Mouse (Mus musculus) kidney, adult 11 months (tissue): ENCODE data around the gene Tmod2.
"Not testable (repeated sequence)": the region's sequence is repeated elsewhere in the genome, so short reads cannot be mapped to it uniquely, and the experiment has no call there.

Experiments
- DNase-seq: peaks from one replicate; pipeline ENCODE4 v3.0.0; 2022

Tmod2 gene

GRCm38 (mm10) chr9:75610571-75611493, at the start of gene Tmod2:
Tmod2 (minus strand) TSS chr9:75611325.
- DNase-seq: no peak

- no peak for DNase-seq
Measured at GRCm38 (mm10) chr9:75660917-75661316, 49.8 kb upstream of the Tmod2 start.

- DNase-seq: not testable (repeated sequence)
Measured at GRCm38 (mm10) chr9:75656456-75656855, 45.3 kb upstream of the Tmod2 start.

GRCm38 (mm10) chr9:75653981-75654911, 43.1 kb upstream of the Tmod2 start:
- DNase-seq: no peak

GRCm38 (mm10) chr9:75645405-75645804, 34.3 kb upstream of the Tmod2 start:
- no peak for DNase-seq

GRCm38 (mm10) chr9:75634226-75634625, 23.1 kb upstream of the Tmod2 start:
- no peak for DNase-seq

- DNase-seq: no peak
Measured at GRCm38 (mm10) chr9:75633603-75634002, 22.5 kb upstream of the Tmod2 start.

- DNase-seq: no peak
Measured at GRCm38 (mm10) chr9:75632902-75633301, 21.8 kb upstream of the Tmod2 start.

- DNase-seq: no peak
Measured at GRCm38 (mm10) chr9:75632111-75632510, 21.0 kb upstream of the Tmod2 start.

- no peak for DNase-seq
Measured at GRCm38 (mm10) chr9:75630823-75631454, 19.8 kb upstream of the Tmod2 start.

GRCm38 (mm10) chr9:75626308-75626604, 15.1 kb upstream of the Tmod2 start:
- no peak for DNase-seq

- peak; percentile 9 for DNase-seq
Measured at GRCm38 (mm10) chr9:75625556-75626307, 14.6 kb upstream of the Tmod2 start, which contains the start of gene Lysmd2. Lysmd2 (plus strand) TSS chr9:75625741.

GRCm38 (mm10) chr9:75624983-75625555, 13.9 kb upstream of the Tmod2 start:
- no peak for DNase-seq

GRCm38 (mm10) chr9:75621428-75621827, 10.3 kb upstream of the Tmod2 start:
- no peak for DNase-seq

GRCm38 (mm10) chr9:75619761-75620160, 8.6 kb upstream of the Tmod2 start:
- DNase-seq: not testable (repeated sequence)

- no peak for DNase-seq
Measured at GRCm38 (mm10) chr9:75618836-75619400, 7.8 kb upstream of the Tmod2 start.

GRCm38 (mm10) chr9:75616560-75616959, 5.4 kb upstream of the Tmod2 start:
- DNase-seq: no peak

- DNase-seq: no peak
Measured at GRCm38 (mm10) chr9:75609965-75610364, 1.2 kb downstream of the Tmod2 start.

GRCm38 (mm10) chr9:75609505-75609904, 1.6 kb downstream of the Tmod2 start:
- no peak for DNase-seq

GRCm38 (mm10) chr9:75607496-75607895, 3.6 kb downstream of the Tmod2 start:
- no peak for DNase-seq

- DNase-seq: no peak
Measured at GRCm38 (mm10) chr9:75601510-75601909, 9.6 kb downstream of the Tmod2 start.
